Mouse (Mus musculus): Measurements from ENCODE around the gene Cux2. TPM values are rescaled to one million over a fixed set of nuclear protein-coding genes. Genes with fewer than 3 reads are reported as not detected.
"Not testable (repeated sequence)": the region's sequence is repeated elsewhere in the genome, so short reads cannot be mapped to it uniquely, and the experiment has no call there.

Cux2 gene
- polyA plus RNA-seq, 1 experiment from 2014 or later: 4.1 TPM

DNA sequence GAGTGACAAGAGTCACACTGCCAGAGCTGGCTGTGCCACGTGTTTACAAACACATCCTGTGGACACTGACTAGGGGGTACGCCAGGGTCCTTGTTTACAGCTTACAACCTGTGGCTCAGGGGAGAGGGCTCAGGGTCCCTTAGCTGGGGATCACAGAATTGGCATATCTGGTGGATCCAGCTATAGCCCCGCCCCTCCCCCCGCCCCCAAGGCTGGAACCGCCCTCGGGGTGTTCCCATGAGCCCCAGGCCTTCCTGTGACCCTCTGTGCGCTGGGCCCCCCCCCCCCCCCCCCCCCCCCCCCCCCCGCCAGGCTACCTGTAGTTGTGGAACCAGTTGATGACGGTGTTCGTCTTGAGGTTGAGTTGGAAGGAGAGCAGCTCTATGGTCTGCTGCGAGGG, 185.6 kb downstream of the Cux2 start:
- Histone ChIP-seq H3K27ac (replicated peaks) (no peak overlapping the region), H3K4me2 (replicated peaks) (no peak overlapping the region), H3K9me3 (replicated peaks) (no peaks in the 10 kb centered on the region), H3K9ac (no peak overlapping the region), H3K4me1 (0 out of 2 replicates have a peak, but pooled peaks cover 4% of the 10 kb centered on the region), H3K36me3 (0 out of 2 replicates have a peak, but pooled peaks cover 5% of the 10 kb centered on the region), H3K27me3 (no peaks in the 10 kb centered on the region), H3K4me3 (replicated peaks) (no peak overlapping the region)
- 8% methylated on average over 7 of the region's 11 CpGs for WGBS
- no peak for ATAC-seq (ENCODE audit: insufficient number of reproducible peaks, low FRiP score, low TSS enrichment, low read depth)

DNA sequence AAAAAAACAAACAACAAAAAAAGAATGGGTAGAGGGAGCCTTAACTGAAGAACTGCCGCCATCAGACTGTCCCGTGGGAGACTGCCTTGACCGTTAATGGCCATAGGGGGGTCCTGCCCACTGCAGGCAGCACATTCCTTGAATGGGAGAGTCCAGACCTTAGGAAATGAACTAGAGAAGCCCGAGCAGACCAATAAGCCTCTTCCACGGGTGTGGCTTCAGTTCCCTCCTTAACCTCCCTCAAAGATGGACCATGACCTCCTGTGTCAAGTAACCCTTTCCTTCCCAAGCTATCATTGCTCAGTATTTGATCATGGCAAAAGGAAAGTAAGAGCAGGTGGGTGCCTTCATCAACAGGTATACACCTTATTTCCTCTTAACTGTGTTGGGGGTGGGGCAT, 187.9 kb downstream of the Cux2 start:
- Histone ChIP-seq H3K27ac (replicated peaks) (no peak overlapping the region), H3K36me3 (peaks cover 9% of the 10 kb centered on the region; the same call in 1 of the 2 replicates), H3K4me1 (no peaks in the 10 kb centered on the region), H3K4me3 (replicated peaks) (no peak overlapping the region), H3K4me2 (replicated peaks) (no peak overlapping the region), H3K27me3 (no peaks in the 10 kb centered on the region), H3K9me3 (replicated peaks) (no peaks in the 10 kb centered on the region), H3K9ac (no peak overlapping the region)
- ATAC-seq (ENCODE audit: insufficient number of reproducible peaks, low FRiP score, low TSS enrichment, low read depth): no peak
- WGBS: 56% methylated on average over 5 of the region's 5 CpGs

DNA sequence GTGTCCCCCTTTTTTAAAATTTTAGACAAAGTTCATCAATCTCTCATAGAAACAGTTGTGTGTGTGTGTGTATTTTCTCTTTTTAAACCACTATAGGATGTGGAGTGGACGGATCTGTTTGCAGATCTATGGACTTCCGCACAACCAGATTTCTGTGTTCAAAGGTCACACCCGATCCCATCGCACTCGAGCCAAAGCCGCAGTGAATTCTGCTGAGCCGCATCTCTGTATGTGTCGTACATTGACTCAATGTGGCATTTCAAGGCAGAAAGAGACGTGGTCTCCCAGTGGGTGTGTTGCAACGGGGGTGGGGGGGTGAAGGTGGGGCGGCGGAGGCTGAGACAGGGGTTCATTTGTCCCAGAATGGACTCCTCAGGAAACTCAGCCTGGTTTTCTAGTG, 191.5 kb downstream of the Cux2 start:
- Histone ChIP-seq H3K4me1 (peaks cover 5% of the 10 kb centered on the region), H3K27me3 (no peaks in the 10 kb centered on the region), H3K36me3 (peaks cover 23% of the 10 kb centered on the region), H3K27ac (replicated peaks) (no peak overlapping the region), H3K4me3 (replicated peaks) (no peak overlapping the region), H3K9me3 (replicated peaks) (no peaks in the 10 kb centered on the region), H3K9ac (no peak overlapping the region), H3K4me2 (replicated peaks) (no peak overlapping the region)
- ATAC-seq (ENCODE audit: insufficient number of reproducible peaks, low FRiP score, low TSS enrichment, low read depth): no peak
- 92% methylated on average over 12 of the region's 12 CpGs for WGBS

DNA sequence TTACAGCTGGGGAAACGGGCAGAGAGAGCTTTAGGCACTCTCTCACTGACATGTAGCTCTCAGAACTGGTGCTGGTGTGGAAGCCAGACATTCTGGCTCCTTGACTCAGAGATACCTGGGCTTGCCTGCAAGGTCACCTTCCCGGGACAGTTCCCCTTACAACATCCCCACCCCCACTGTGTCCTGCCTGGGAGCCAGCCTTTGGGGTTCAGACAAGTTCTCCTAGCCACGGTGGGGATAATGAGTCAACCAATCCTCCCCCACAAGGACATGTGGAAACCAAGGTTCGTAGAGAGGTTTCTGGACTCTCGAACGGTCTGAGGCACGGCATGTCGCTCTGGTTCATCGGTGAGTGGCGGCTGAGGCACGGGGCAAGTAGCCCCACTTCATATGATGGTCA, 193.2 kb downstream of the Cux2 start:
- ATAC-seq (ENCODE audit: insufficient number of reproducible peaks, low FRiP score, low TSS enrichment, low read depth): no peak
- no peak overlapping the region for H3K27ac ChIP-seq (replicated peaks)
- H3K9me3 ChIP-seq (replicated peaks): no peaks in the 10 kb centered on the region
- H3K9ac ChIP-seq: no peak overlapping the region
- H3K4me2 ChIP-seq (replicated peaks): no peak overlapping the region
- H3K36me3 ChIP-seq: peaks cover 39% of the 10 kb centered on the region
- WGBS: 82% methylated on average over 11 of the region's 11 CpGs
- H3K4me3 ChIP-seq (replicated peaks): no peak overlapping the region
- H3K27me3 ChIP-seq: no peaks in the 10 kb centered on the region
- peaks cover 7% of the 10 kb centered on the region for H3K4me1 ChIP-seq

DNA sequence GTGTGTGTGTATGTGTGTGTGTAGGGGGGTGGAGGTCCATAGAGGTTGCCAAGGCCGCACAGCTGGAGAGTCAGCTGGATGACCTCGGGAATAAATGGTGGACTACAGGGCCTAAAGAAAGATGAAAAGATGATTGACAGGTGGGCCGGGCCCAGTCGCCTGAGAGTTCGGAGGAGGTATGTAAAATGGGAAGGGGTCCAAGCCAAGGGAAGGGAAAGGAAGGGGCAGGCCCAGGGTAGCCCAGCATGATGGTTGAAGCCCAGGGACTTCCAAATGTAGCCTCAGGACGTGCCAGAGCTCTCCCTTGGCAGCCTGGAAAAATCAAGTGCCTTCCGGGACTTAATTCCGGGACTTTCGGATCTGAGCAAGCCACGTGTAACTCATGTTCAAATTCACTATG, 195.1 kb downstream of the Cux2 start:
- H3K9ac ChIP-seq: no peak overlapping the region
- H3K36me3 ChIP-seq: peaks cover 38% of the 10 kb centered on the region
- no peak for ATAC-seq (ENCODE audit: insufficient number of reproducible peaks, low FRiP score, low TSS enrichment, low read depth)
- H3K9me3 ChIP-seq (replicated peaks): no peaks in the 10 kb centered on the region
- no peaks in the 10 kb centered on the region for H3K27me3 ChIP-seq
- H3K27ac ChIP-seq (replicated peaks): no peak overlapping the region
- no peak overlapping the region for H3K4me2 ChIP-seq (replicated peaks)
- peaks cover 17% of the 10 kb centered on the region for H3K4me1 ChIP-seq
- 67% methylated on average over 10 of the region's 10 CpGs for WGBS
- H3K4me3 ChIP-seq (replicated peaks): no peak overlapping the region

DNA sequence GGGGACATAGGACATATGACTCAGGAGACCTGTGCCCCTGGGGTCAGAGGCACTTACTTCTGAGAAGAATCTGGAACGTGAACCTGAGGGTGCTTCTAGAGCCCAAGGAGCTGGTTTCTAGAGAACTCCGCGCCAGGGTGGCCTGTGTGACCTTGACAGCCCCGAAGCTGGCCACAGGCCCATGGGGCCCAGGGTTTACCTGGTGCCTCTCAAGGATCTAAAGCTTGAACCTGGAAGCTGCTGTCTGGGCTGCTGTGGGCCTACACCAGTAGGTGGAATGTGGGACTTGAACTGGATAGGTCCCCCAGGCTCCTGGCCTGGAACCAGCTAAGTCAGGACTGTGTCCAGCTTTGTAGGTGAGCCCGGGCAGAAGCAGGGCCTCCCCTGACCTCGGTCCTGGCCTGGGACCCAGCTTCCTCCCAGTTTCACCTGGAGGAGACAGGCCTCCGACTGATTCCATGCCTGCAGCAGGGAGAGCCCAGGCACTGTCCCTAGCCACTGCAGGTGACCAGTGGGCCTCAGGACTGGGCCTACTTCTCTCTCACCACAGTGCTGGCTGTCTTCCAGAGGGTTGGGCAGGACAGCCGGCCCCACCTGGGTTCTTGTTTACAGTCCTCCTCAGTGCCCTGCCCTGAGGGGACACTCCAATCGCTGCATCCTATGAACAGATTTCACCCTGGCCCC, 196.4 kb downstream of the Cux2 start:
- no peak overlapping the region for H3K9ac ChIP-seq
- H3K4me3 ChIP-seq (replicated peaks): no peak overlapping the region
- H3K27ac ChIP-seq (replicated peaks): no peak overlapping the region
- peaks cover 24% of the 10 kb centered on the region for H3K4me1 ChIP-seq
- H3K4me2 ChIP-seq (replicated peaks): no peak overlapping the region
- 75% methylated on average over 9 of the region's 9 CpGs for WGBS
- no peaks in the 10 kb centered on the region for H3K27me3 ChIP-seq
- no peaks in the 10 kb centered on the region for H3K9me3 ChIP-seq (replicated peaks)
- ATAC-seq (ENCODE audit: insufficient number of reproducible peaks, low FRiP score, low TSS enrichment, low read depth): no peak
- peaks cover 38% of the 10 kb centered on the region for H3K36me3 ChIP-seq

DNA sequence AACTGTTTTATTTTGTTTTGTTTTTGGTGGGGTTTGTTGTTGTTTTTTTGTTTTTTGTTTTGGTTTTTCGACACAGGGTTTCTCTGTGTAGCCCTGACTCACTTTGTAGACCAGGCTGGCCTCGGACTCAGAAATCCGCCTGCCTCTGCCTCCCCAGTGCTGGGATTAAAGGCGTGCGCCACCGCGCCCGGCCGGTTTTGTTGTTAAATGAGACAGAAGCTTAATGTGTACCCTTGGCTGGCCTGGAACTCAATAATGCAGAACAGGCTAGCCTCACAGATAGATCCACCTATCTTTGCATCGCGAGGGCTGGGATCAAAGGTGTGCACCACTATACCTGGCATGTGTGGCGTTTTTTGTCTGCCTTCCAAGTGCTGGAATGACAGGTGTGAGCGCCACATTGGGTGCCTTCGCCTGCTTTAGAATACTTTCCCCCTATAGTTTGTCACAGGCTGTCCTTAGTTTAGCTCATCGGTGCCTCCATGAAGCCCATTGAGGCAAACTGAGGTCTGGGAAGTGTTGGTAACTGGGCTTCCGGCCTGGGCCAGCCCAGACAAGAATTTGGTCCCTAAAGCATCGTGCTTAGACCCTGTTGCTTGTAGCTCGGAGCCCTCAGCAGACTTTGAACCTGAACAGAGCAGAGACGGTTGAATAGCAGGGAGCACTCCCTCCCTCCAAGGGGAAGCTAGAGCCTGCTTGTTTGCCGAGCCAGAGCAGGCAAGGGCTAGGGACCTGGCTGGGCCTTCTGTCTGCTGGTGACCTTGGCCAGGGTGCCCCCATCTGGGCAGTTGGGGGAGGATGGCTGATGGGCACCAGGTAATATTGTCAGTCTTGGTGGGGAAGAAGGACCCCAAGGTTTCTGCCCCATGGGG, 200.2 kb downstream of the Cux2 start:
- H3K36me3 ChIP-seq: peaks cover 31% of the 10 kb centered on the region
- H3K9me3 ChIP-seq (replicated peaks): no peaks in the 10 kb centered on the region
- no peak overlapping the region for H3K27ac ChIP-seq (replicated peaks)
- peak overlapping the region; percentile 82 for H3K4me2 ChIP-seq (replicated peaks)
- peaks cover 30% of the 10 kb centered on the region for H3K4me1 ChIP-seq
- H3K9ac ChIP-seq: peak overlapping the region; percentile 47
- H3K27me3 ChIP-seq: 0 out of 2 replicates have a peak, but pooled peaks cover 5% of the 10 kb centered on the region
- peak overlapping the region; percentile 90 for H3K4me3 ChIP-seq (replicated peaks)
- no peak for ATAC-seq (ENCODE audit: insufficient number of reproducible peaks, low FRiP score, low TSS enrichment, low read depth)
- 32% methylated on average over 20 of the region's 20 CpGs for WGBS

DNA sequence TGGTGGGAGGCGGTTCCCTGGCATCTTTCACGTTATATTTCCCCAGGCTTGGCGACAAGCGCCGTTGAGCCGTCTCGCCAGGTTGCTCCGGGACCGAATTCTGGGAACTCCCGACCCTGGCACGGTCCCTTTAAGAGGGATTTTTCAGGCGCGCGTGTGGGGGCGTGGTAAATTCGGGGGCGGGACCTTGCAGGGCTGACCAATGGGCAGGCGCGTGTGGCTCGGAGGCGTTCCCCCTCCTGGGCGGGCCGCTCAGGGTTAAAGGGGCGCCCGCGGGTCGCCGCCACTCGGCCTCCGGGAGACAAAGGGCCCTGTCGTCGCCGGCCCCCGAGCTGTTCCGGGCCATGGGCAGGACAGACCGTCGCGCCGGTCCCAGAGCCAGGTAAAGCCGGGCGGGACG, 201.2 kb downstream of the Cux2 start, which contains the start of gene Pheta1:
Gene Pheta1, plus strand, starts transcription at position 242 of the 400 bp plus-strand sequence.
- ATAC-seq (ENCODE audit: insufficient number of reproducible peaks, low FRiP score, low TSS enrichment, low read depth): peak; percentile 92

DNA sequence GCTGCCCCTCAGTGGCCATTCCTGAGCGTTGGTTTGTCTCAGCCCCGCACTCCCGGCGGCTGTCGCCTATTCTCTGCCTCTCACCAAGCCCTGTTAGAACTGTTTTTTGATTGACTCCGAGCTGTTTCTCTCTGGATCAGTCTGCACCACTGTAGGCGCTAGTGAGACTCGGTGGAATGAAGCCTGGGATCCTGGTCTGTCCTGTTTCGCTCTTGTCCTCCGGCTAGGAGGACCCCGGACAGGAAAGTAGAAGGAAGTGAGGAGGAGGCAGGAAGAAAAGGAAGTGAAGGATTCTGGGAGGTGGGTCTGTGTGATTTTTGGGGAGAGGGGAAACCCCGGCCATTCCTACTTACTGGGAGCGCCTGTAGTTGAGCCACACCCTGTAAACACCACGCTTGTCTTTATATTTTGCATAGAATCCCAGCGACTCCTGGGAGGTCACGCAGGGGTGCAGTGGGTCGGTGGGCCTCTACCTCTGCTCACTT, 201.8 kb downstream of the Cux2 start:
- Histone ChIP-seq H3K4me1 (peaks cover 31% of the 10 kb centered on the region), H3K27me3 (peaks cover 20% of the 10 kb centered on the region), H3K4me2 (replicated peaks) (peak overlapping the region; percentile 82), H3K27ac (replicated peaks) (peak overlapping the region; percentile 92), H3K4me3 (replicated peaks) (peak overlapping the region; percentile 90), H3K9me3 (replicated peaks) (no peaks in the 10 kb centered on the region), H3K36me3 (peaks cover 17% of the 10 kb centered on the region), H3K9ac (peak overlapping the region; percentile 47)
- peak; percentile 31; the same call in 1 of the 2 replicates for ATAC-seq (ENCODE audit: insufficient number of reproducible peaks, low FRiP score, low TSS enrichment, low read depth)
- under 1% methylated on average over 17 of the region's 17 CpGs for WGBS

More for the DNA sequence above, 201.2 kb downstream of the Cux2 start, which contains the start of gene Pheta1:
- Histone ChIP-seq H3K4me1 (peaks cover 29% of the 10 kb centered on the region), H3K9ac (peak within 1 kb of the TSS; percentile 47), H3K36me3 (peaks cover 24% of the 10 kb centered on the region), H3K4me2 (replicated peaks) (peak within 1 kb of the TSS; percentile 82), H3K9me3 (replicated peaks) (no peaks in the 10 kb centered on the region), H3K4me3 (replicated peaks) (peak within 1 kb of the TSS; percentile 90), H3K27me3 (peaks cover 14% of the 10 kb centered on the region), H3K27ac (replicated peaks) (peak within 1 kb of the TSS; percentile 92)
- under 1% methylated on average over 35 of the region's 42 CpGs for WGBS

DNA sequence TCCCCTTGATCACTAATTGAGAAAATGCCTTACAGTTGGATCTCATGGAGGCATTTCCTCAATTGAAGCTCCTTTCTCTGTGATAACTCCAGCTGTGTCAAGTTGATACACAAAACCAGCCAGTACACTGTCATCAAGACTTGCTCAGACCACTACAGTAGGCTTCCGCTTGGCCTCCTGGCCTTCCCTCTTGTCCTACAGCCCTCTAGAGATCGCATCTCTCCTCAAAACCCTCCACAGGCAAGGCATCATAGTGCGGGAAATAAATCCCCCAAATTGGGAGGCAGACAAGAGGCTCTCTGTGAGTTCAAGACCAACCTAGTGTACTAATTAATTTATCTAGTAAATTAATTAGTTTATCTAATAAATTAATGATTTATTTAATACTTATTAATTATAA, 202.6 kb downstream of the Cux2 start:
- H3K4me3 ChIP-seq (replicated peaks); H3K27ac ChIP-seq (replicated peaks); ATAC-seq (ENCODE audit: insufficient number of reproducible peaks, low FRiP score, low TSS enrichment, low read depth); H3K9me3 ChIP-seq (replicated peaks); H3K36me3 ChIP-seq; H3K9ac ChIP-seq; H3K4me2 ChIP-seq (replicated peaks): not testable (repeated sequence)
- WGBS: 80% methylated on average over 3 of the region's 3 CpGs
- H3K4me1 ChIP-seq: peaks cover 37% of the 10 kb centered on the region
- H3K27me3 ChIP-seq: peaks cover 22% of the 10 kb centered on the region

DNA sequence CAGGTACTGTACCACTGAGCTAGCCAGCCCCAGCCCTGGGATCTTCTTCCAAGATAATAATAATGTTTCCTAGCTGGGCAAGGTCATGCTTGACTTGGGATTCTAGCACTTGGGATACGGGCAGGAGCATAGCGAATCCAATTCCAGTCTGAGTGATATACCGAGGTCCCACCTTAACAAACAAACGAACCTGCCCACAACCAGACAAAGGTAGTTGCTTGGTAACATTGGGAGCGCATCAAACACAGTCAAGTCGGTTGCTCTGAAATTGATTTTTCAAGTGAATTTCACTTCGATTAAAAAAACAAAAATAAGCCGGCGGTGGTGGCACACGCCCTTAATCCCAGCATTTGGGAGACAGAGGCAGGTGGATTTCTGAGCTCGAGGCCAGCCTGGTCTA, 203.6 kb downstream of the Cux2 start:
- ATAC-seq (ENCODE audit: insufficient number of reproducible peaks, low FRiP score, low TSS enrichment, low read depth): no peak
- WGBS: 77% methylated on average over 11 of the region's 11 CpGs
- H3K4me3 ChIP-seq (replicated peaks): no peak overlapping the region
- H3K9me3 ChIP-seq (replicated peaks): no peaks in the 10 kb centered on the region
- H3K4me2 ChIP-seq (replicated peaks): no peak overlapping the region
- H3K9ac ChIP-seq: no peak overlapping the region
- peaks cover 41% of the 10 kb centered on the region for H3K4me1 ChIP-seq
- H3K36me3 ChIP-seq: no peaks in the 10 kb centered on the region
- H3K27ac ChIP-seq (replicated peaks): no peak overlapping the region
- H3K27me3 ChIP-seq: peaks cover 22% of the 10 kb centered on the region

Measured in embryonic facial prominence, embryonic 15.5 days (tissue).